Mouse (Mus musculus): ENCODE results near the gene St3gal4.

DNA sequence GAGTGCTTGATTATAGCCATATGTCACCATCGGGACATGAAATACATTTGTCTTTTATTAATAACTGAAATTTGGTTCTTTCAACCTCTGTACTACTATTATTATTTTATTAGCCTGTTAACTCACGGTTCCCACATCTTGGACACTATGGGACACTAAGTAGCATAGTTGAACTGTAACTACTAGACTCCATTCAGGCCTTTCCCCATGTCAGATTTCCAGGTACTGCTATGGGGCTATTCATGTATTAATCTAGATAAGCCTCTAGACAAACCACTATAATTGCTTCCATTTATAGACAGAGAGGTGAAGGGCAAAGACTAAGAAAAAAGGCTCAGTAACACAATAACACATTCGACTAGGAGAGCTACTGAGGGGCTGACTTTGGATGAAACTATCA, 25.7 kb downstream of the St3gal4 start:
- TF ChIP-seq POLR2A (IDR thresholded peaks at IDR 0.05; ENCODE audit: borderline replicate concordance, extremely low read depth, low read depth, low read length) (no peak), CTCF (IDR thresholded peaks at IDR 0.05; ENCODE audit: insufficient read depth, low read length) (no peak)

All from lung, adult 2 months (tissue).